Mouse (Mus musculus) megakaryocyte, adult 5-6 weeks (primary cell): ENCODE results near the gene Bbs9. TPM values are rescaled to one million over a fixed set of nuclear protein-coding genes. Genes with fewer than 3 reads are reported as not detected.

Experiments used
- ATAC-seq: 2 replicates; pipeline ENCODE4 v1.8.0; 2016; ENCODE audit warnings: mild to moderate bottlenecking, inconsistent platforms; ENCODE audit not compliant: poor library complexity, severe bottlenecking
- total RNA-seq, 2 experiments: library from RNA; stranded (forward) in 1 of 2; stranded (reverse) in 1 of 2; fragments of 153-499, 151-499 nt in 1 of 2; fragments of 221-1000, 200-1000 nt in 1 of 2; gene quantifications; 2 replicates each; pipeline versions ENCODE4 v1.2.3 to v1.2.4; 2015 to 2017

Gene Bbs9
- total RNA-seq, 2 experiments from 2014 or later, result 7.3 to 8.2 TPM

- no peak for ATAC-seq
Observed at GRCm38 (mm10) chr9:22619245-22619644, 143.7 kb downstream of the Bbs9 start.

DNA sequence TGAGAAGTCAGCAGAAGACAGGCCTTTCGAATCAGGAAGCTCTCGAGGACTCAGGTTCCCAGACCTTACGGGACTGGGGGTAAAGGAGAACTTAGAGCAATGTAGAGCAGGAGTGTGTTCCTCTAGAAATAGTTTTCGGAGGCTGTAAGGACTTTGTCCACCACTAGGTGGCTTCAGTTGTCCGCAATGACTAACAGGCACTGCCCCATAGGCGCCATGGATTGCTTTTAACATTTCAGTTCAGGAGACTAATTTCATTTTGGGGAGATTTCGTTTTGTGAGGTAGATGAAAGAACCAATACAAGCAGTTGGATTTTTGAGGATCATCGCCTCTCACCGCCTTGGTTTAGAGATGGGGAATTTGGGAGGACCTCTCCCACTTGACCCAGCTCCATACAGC is 149.5 kb downstream of the Bbs9 start:
- peak; percentile 78 for ATAC-seq

- ATAC-seq, result no peak
Observed at GRCm38 (mm10) chr9:22626014-22626413, 150.5 kb downstream of the Bbs9 start.

- no peak for ATAC-seq
Observed at GRCm38 (mm10) chr9:22627912-22628311, 152.4 kb downstream of the Bbs9 start.

DNA sequence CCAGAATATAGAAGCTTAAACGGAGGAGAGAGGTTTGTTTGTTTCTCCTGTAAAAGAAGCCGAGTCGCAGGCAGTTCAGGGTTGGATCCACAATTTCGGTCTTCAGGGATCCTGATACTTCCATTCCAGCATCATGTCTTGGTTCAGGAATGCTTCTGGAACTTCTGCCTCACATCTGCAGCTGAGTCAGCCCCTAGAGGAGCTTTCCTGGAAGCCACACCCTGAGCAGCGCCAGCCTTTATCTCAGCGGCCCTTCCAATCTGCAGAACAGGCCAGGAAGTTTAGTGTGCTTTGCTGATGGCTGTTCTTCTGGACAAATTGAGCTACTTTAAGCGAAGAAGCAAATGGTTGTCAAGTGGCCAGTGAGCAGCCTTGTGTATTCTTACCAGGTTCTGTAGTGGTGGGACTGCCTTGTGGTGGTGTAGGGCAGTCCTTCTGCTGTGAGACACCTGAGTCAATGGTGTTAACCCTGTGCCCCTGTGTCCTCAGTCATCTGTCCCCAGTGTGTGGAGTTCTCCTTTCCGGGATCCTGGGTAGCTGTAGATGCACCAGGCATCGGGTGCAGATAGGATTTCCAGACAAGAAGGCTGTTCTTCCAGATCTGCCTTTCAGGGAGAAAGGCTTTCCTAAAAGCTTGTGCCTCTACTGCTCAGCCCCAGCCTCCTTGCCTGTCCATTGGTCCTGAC is 157.4 kb downstream of the Bbs9 start:
- ATAC-seq, result no peak

DNA sequence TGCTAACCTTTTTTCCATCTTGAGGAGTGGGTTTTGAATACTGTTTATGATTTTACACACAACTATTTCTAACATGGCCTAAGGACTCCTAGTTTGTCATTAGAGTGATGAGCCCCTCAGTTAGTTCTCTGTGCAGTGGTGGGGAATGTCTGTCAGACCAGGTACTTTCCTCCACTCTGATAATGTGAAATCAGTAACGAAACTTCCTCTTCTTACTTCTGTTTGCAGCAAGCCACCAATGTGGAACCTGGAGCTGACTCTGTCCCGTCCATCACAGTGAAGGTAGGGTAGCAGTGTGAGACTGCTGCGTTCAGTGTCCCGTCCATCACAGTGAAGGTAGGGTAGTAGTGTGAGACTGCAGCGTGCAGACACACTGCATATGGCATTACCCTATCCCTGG is 163.0 kb downstream of the Bbs9 start:
- ATAC-seq, result peak; percentile 49

DNA sequence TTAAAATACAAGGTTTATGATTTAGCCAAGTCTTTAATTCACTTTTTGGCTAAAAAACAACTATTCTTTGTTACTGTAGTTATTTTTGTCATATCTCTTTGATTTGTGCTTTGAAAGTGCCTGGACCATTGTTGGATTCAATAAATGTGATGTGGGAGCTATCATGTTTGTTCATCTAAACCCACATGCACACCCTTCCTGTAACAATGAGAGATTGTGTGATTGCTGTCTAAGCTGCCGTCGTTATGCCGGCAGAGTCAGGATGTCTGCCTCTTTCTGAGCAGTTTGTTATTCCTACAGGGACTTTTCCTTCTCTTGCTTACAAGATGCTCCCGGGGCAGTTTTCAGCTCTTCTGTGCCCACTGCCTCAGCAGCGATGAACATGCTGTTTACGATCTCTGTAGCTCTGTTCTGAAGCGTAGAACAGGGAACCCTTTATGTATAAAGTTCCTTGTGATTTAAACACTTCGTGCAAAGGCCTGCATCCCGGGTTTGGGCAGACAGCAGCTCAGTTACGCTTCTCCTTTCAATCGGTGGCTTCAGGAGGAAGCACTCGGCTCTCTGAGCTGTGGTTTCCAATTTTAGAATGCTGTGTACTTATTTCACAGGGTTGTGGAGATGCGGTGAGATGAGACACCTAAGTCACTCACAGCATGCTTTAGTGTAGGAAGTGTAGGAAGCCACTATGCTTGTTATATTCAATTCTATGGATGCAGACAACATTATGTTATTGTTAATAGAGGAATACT is 165.3 kb downstream of the Bbs9 start:
- peak; percentile 82 for ATAC-seq

- ATAC-seq, result 0 out of 2 replicates have a peak, but pooled peaks have one; percentile 25
Observed at GRCm38 (mm10) chr9:22645844-22646390, 170.4 kb downstream of the Bbs9 start.

DNA sequence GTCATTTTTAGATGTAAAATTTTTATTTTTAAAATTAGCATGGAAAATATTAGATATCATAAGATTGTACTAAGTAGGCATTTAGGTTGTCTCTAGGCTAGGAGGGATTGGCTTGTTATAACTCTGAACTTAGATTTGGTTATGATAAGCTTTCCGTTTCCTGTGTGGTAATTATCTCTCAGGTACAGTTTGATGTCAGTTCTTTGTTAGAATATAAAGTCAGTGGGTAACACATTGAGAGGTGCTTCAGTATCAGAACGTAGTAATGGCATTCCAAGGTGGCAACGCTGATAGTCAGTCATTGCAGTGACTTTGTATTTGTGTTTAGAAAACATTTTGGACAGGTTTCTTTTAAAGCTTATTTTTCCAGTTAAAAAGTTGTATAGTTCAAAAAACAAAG is 170.9 kb downstream of the Bbs9 start:
- ATAC-seq, result no peak

DNA sequence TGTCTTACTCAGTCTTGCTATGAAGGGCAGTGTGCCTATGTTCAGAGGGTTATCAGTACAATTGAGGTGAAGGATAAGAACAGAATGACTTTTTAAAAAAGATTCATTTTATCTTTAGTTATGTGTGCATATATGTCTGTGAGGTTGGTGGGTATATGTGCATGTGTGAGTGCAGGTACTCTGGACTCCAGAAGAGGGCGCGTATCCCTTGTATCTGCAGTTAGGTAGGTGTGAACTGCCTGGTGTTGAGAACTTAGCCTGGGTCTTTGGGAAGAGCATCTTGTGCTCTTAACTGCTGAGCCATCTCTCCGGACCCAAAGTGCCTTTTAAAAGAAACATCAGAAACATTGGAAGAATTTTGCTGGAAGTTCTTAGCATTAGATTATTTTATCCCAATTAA is 172.6 kb downstream of the Bbs9 start:
- ATAC-seq, result no peak

DNA sequence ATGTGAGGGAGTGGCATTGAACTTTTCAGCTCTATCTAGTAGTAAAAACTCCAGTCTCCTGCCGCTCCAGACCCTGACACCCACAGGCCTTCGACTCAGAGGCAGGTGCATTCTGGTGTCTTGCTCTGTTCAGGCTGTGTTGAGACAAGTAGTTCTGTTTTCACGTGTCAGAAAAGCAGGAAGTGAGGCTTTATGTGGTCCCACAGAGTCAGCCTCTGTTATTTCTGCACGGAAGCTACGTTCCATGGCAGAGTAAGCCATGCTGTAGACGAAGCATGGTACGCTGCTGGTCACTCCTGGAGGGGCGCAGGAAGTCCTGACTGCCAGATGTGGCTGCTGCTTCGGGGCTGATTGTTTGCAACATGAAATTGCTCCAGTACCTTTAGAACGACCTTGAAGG is 174.1 kb downstream of the Bbs9 start:
- peak; percentile 83 for ATAC-seq

DNA sequence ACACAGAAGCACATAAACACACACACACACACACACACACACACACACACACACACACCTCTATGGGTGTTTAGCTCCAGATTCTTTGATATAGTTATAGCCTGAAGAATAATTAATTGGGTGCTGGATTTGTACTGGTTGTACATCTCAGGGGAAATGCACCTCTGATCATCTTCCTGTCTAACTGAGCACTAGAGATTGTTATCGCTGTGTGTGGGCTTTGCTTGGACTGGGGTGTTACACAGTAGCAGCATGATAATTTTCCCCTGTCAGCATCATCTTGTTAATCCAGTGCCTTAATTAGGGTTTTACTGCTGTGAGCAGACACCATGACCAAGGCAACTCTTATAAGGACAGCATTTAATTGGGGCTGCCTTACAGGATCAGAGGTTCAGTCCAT is 175.3 kb downstream of the Bbs9 start:
- 0 out of 2 replicates have a peak, but pooled peaks have one; percentile 25 for ATAC-seq

- ATAC-seq, result no peak
Observed at GRCm38 (mm10) chr9:22651619-22652018, 176.1 kb downstream of the Bbs9 start.

DNA sequence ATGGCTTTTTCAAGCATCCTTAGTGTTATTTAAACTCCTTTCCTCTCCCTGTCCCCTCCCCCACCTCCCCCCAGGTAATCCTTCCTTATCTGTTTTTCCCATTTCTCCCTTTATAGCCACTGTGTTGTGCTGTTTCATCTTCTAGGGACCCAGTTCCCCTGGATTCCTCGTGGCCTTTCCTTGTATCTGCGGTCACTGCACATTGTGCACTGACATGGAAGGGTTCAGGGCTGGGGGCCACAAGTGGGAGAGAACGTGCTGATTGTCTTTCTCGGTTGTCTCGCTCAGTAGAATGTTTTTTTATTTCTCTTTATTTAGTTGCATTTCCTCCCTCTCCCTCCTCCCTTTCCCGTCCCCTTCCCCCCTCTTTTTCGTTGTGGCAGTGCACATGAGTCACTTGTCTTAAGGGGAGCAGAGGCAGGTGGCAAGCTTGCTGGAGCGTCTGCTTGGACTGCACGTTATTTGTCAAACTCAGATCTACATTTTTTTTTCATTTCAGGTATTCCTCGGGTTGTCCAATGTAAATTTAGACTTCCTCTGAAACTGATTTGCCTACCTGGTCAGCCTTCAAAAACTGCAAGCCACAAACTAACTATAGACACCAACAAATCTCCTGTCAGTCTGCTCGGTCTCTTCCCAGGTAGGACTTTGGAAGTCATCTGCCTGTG is 179.3 kb downstream of the Bbs9 start:
- ATAC-seq, result no peak

GRCm38 (mm10) chr9:22657216-22657615 is 181.7 kb downstream of the Bbs9 start:
- no peak for ATAC-seq

- no peak for ATAC-seq
Observed at GRCm38 (mm10) chr9:22665155-22665554, 189.6 kb downstream of the Bbs9 start.

DNA sequence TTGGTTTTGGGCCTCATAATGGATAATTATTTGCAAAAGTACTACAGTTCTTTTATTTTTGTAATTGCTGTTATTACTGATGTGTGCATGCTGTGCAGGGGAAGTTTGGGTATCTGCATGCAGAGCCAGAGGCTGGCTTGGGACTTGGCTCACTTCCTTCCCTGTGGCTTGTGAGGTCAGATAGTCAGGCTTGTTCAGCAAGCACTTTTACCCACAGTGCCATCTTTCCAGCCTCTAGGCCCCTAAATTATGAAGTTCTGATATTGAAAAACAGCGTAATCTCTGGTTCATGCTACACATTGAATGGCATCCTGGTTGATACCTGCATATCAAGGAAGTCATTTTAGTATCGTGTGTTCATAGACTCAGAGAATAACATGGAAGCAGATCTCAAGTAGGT is 197.4 kb downstream of the Bbs9 start:
- peak; percentile 84 for ATAC-seq

DNA sequence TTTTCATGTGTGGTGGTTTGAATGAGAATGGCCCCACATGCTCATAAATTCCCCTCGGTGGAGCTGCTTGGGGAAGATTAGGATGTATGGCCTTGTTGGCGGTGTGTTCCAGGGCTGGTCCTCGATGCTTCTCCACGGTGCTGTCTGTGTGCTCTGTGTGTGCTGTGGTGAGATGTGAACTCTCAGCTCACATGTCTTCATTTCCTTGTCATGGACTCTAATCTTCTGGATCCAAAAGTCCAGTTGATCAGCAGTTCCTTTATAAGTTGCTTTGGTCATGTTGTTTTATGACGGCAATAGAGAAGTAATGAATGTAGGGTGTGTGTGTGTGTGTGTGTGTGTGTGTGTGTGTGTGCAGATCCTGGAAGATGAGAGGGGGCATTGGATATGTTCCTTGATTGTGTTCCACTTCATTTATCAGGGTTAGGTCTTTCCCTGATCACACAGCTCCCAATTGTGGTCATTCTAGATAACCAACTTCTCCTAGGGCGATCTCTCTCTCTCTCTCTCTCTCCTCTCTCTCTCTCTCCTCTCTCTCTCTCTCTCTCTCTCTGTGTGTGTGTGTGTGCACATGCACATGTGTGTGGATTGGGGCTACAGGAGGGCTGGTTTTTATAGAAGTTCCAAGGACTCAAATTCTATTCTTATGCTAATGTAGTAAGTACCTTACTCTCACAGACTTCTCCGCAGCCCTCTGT is 201.8 kb downstream of the Bbs9 start:
- ATAC-seq, result no peak

GRCm38 (mm10) chr9:22677997-22678396 is 202.5 kb downstream of the Bbs9 start:
- ATAC-seq, result no peak

- ATAC-seq, result no peak
Observed at GRCm38 (mm10) chr9:22678496-22678895, 203.0 kb downstream of the Bbs9 start.

DNA sequence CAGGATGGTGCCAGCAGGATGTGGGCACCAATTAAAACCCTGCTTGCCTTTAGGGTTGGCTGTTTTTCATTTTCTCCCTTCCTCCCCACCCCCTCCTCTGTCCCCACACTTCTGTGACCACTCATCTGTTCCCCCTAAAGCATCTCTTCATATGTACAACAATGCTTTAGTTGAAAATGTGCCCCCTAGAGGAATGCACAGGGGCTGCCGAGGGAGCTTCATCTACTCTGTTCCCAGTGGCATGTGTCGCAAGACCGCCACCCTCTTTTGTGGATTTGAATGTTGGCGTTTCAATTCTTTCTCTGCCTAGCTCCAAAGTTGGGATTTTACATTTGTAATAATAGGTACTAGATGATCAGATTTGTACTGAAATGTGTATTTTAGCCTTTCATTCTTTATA is 204.0 kb downstream of the Bbs9 start:
- no peak for ATAC-seq
